In genomic region chr2:158070885-158071632, GRCm38 (mm10) we compare ENCODE assay signal across 8 mouse cellular contexts. TPM values are rescaled to one million over a fixed set of nuclear protein-coding genes. Genes with fewer than 3 reads are reported as not detected.
DNase-seq lines count a peak whose midpoint lies in the region; ATAC-seq and TF ChIP-seq lines count a peak whose summit lies in the region.
"Had no signal": no experiment of that assay in that cellular context is flagged by ENCODE, and none has a peak within 500 bp of the region (broad histone marks: within the 10 kb centered on the region; RNA-seq: fewer than 3 reads in every experiment).

No protein-coding gene starts in this region.

- H3K36me3 ChIP-seq in liver, adult 2 months (ENCODE audit: control insufficient read depth, insufficient read depth, low read length) = peaks cover 11% of the 10 kb centered on the region
- peaks cover 92% of the 10 kb centered on the region for H3K36me3 ChIP-seq in liver, embryonic 12.5 days

- peaks cover 2% of the 10 kb centered on the region; the same call in 1 of the 2 replicates for H3K79me2 ChIP-seq in liver, adult 2 months (ENCODE audit: control insufficient read depth, insufficient read depth, low read length)

- WGBS in liver, adult 2 months = 22% methylated on average over 3 of the region's 3 CpGs
- WGBS in liver, embryonic 12.5 days (ENCODE audit: insufficient replicate concordance) = 78% methylated on average over 3 of the region's 3 CpGs

- intact Hi-C loops in heart, postnatal 10 days (cut with DNase I) = no loop called here

- H3K4me2 ChIP-seq in liver, embryonic 12.5 days = no peak overlapping the region

- peak overlapping the region; percentile 83 for H3K27ac ChIP-seq in liver, adult 2 months (replicated peaks; ENCODE audit: insufficient read depth, low read depth, low read length)
- no peak overlapping the region for H3K27ac ChIP-seq in liver, embryonic 12.5 days
- peak overlapping the region; percentile 7 for H3K27ac ChIP-seq in brown adipose tissue, adult 24 weeks (replicated peaks; ENCODE audit: low read depth, low read length)

- no peak overlapping the region for H3K9ac ChIP-seq in liver, adult 2 months (ENCODE audit: low read depth, low read length)
- H3K9ac ChIP-seq in liver, embryonic 12.5 days = no peak overlapping the region

- no peak overlapping the region for H3K4me3 ChIP-seq in liver, adult 2 months (ENCODE audit: insufficient read depth, low read depth, low read length)
- H3K4me3 ChIP-seq in liver, embryonic 12.5 days = no peak overlapping the region
- no peak overlapping the region for H3K4me3 ChIP-seq in brown adipose tissue, adult 24 weeks (ENCODE audit: insufficient read depth, low read depth, low read length)

- ATAC-seq in liver, embryonic 12.5 days = no peak
- peak; percentile 39; the same call in 1 of the 2 replicates for ATAC-seq in megakaryocyte progenitor cell, adult 5-6 weeks (replicated peaks; ENCODE audit: poor library complexity)

- TF ChIP-seq CTCF in liver, adult 2 months (IDR thresholded peaks at IDR 0.05; ENCODE audit: low read depth, low read length) = no peak

- H3K4me1 ChIP-seq in liver, adult 2 months (ENCODE audit: control insufficient read depth, insufficient read depth, low read length) = peaks cover 22% of the 10 kb centered on the region
- H3K4me1 ChIP-seq in liver, embryonic 12.5 days = no peaks in the 10 kb centered on the region
- H3K4me1 ChIP-seq in brown adipose tissue, adult 24 weeks (ENCODE audit: control insufficient read depth, insufficient read depth, insufficient read length, low read length) = peaks cover 11% of the 10 kb centered on the region; the same call in 1 of the 2 replicates

- no peaks in the 10 kb centered on the region for H3K27me3 ChIP-seq in liver, adult 2 months (ENCODE audit: control insufficient read depth, insufficient read depth, low read length)
- no peaks in the 10 kb centered on the region for H3K27me3 ChIP-seq in liver, embryonic 12.5 days (replicated peaks)

- TF ChIP-seq POLR2A in liver, adult 2 months (IDR thresholded peaks at IDR 0.05; ENCODE audit: extremely low read depth, insufficient read depth, low read length) = no peak

- no peaks in the 10 kb centered on the region for H3K9me3 ChIP-seq in liver, embryonic 12.5 days (replicated peaks)

- peak; percentile 98 for DNase-seq in liver, adult 2 months (ENCODE audit: extremely low read depth, low read depth, low spot score)
- DNase-seq in heart, postnatal 10 days = peak; percentile 31 to 41
- no peak for DNase-seq in retina, embryonic 14.5 days (ENCODE audit: low spot score)
- DNase-seq in T-cell, adult 2 months (ENCODE audit: low spot score) = no peak
- DNase-seq: layer of hippocampus, postnatal 36 days had no signal

RNA-seq across cellular contexts. Expression of gene Rprd1b, which starts 42.8 kb away (rescaled TPM):
- 6.8 and 8.3 TPM in 2 replicates for total RNA-seq in liver, adult 2 months (2014; rRNA removed)
- polyA plus RNA-seq in liver, adult 2 months (2012; rRNA removed) = 12.8 and 14.2 TPM in 2 replicates
- polyA plus RNA-seq in liver, embryonic 12.5 days (2016; fragmentation: Nextera tagmentation; extraction: Ambion mirVana) = 40.4 and 42.5 TPM in 2 replicates
- 8.3 and 11.7 TPM in 2 replicates for polyA plus RNA-seq in brown adipose tissue, adult 24 weeks (2012; ENCODE audit: insufficient read depth, insufficient read length, missing spikeins)
- total RNA-seq in heart, postnatal 10 days (2021) = 10 to 100 TPM; 30.0 to 32.4 TPM
- total RNA-seq in megakaryocyte progenitor cell, adult 5-6 weeks (2015) = 30.5 and 38.4 TPM in 2 replicates
- total RNA-seq in megakaryocyte progenitor cell, adult 5-6 weeks (2017) = 18.6 and 23.9 TPM in 2 replicates

RNA-seq across cellular contexts. Expression of gene Tti1, which starts 42.8 kb away (rescaled TPM):
- 8.2 and 8.9 TPM in 2 replicates for total RNA-seq in liver, adult 2 months (2014; rRNA removed)
- 7.6 and 9.0 TPM in 2 replicates for polyA plus RNA-seq in liver, adult 2 months (2012; rRNA removed)
- polyA plus RNA-seq in liver, embryonic 12.5 days (2016; fragmentation: Nextera tagmentation; extraction: Ambion mirVana) = 21.8 and 22.2 TPM in 2 replicates
- 6.7 and 7.3 TPM in 2 replicates for polyA plus RNA-seq in brown adipose tissue, adult 24 weeks (2012; ENCODE audit: insufficient read depth, insufficient read length, missing spikeins)
- 10 to 100 TPM; 21.3 to 26.1 TPM for total RNA-seq in heart, postnatal 10 days (2021)
- 16.6 and 20.2 TPM in 2 replicates for total RNA-seq in megakaryocyte progenitor cell, adult 5-6 weeks (2015)
- 22.7 and 25.6 TPM in 2 replicates for total RNA-seq in megakaryocyte progenitor cell, adult 5-6 weeks (2017)

Comparison
In these comparisons a context has a peak if more than half of its experiments do, and no peak if none do; other contexts are left out.
1. DNase-seq: peak in liver, adult 2 months (single experiment) and heart, postnatal 10 days (2 of 2); none in retina, embryonic 14.5 days (single experiment) and T-cell, adult 2 months (single experiment).